Mouse (Mus musculus) liver, postnatal 0 days (tissue): Measurements from ENCODE around the gene Timeless. TPM values are rescaled to one million over a fixed set of nuclear protein-coding genes. Genes with fewer than 3 reads are reported as not detected.
"Not testable (repeated sequence)": the region's sequence is repeated elsewhere in the genome, so short reads cannot be mapped to it uniquely, and the experiment has no call there.

Experiments used
- ATAC-seq: fragments of 200-750 bp; cut with Nextera tagmentation; 2 replicates; pipeline ENCODE4 v1.8.0; 2017; ENCODE audit warnings: mild to moderate bottlenecking, moderate library complexity
- DNase-seq: peaks from one replicate; pipeline ENCODE4 v3.0.0-alpha.2; 2016
- H3K27ac ChIP-seq: fragments of 300-500 bp; sonication (generic); 2 replicates; pipeline ENCODE4 v1.5.1; 2014; ENCODE audit warnings: antibody characterized with exemption, moderate library complexity, mild to moderate bottlenecking, low read depth
- H3K27me3 ChIP-seq: fragments of 300-500 bp; sonication (generic); 2 replicates; pipeline ENCODE4 v1.6.1; 2014; ENCODE audit warnings: low read length, control low read depth, mixed read lengths; ENCODE audit not compliant: insufficient read depth
- H3K36me3 ChIP-seq: fragments of 300-500 bp; sonication (generic); replicated peaks from 2 replicates; pipeline ENCODE4 v1.6.1; 2014; ENCODE audit warnings: mild to moderate bottlenecking, control low read depth, low read length, moderate library complexity, mixed read lengths; ENCODE audit not compliant: insufficient read depth
- H3K4me1 ChIP-seq: fragments of 300-500 bp; sonication (generic); 2 replicates; pipeline ENCODE4 v1.6.1; 2014; ENCODE audit warnings: antibody characterized with exemption, mild to moderate bottlenecking, control low read depth; ENCODE audit not compliant: insufficient read depth
- H3K4me2 ChIP-seq: fragments of 300-500 bp; sonication (generic); 2 replicates; pipeline ENCODE4 v1.6.1; 2014; ENCODE audit warnings: low read depth, mild to moderate bottlenecking, low read length, moderate library complexity, mixed read lengths
- H3K4me3 ChIP-seq: fragments of 300-500 bp; sonication (generic); 2 replicates; pipeline ENCODE4 v1.5.1; 2014; ENCODE audit warnings: low read depth, low read length
- H3K9ac ChIP-seq: fragments of 300-500 bp; sonication (generic); replicated peaks from 2 replicates; pipeline ENCODE4 v1.6.1; 2014; ENCODE audit warnings: mild to moderate bottlenecking, moderate library complexity
- H3K9me3 ChIP-seq: fragments of 300-500 bp; sonication (generic); 2 replicates; pipeline ENCODE4 v1.6.1; 2016; ENCODE audit warnings: mild to moderate bottlenecking, control low read depth, low read length, mixed read lengths
- CTCF ChIP-seq: sonication (generic); IDR thresholded peaks from 2 replicates; pipeline ENCODE4 v1.5.1; 2016; ENCODE audit warnings: antibody characterized with exemption, low read depth
- EP300 ChIP-seq: IDR thresholded peaks from 2 replicates; pipeline ENCODE4 v1.6.1; 2016; ENCODE audit warnings: antibody characterized with exemption, low read depth, mild to moderate bottlenecking
- WGBS: fragments of 180-500 bp; shearing (Covaris S2); extraction: QIAGEN DNeasy Blood & Tissue Kit; methylation state at CpG from one replicate; pipeline ENCODE4 v1.1.7; 2014; ENCODE audit not compliant: insufficient replicate concordance; 5-methylcytosine and 5-hydroxymethylcytosine counted together
- polyA plus RNA-seq: library from polyadenylated mRNA; unstranded; fragments of >200 nt; fragmentation: Nextera tagmentation; extraction: Ambion mirVana; gene quantifications from 2 replicates; pipeline ENCODE4 v1.2.1, GENCODE M21; 2015

Timeless gene
- polyA plus RNA-seq, 1 experiment from 2014 or later: 18.5 TPM

DNA sequence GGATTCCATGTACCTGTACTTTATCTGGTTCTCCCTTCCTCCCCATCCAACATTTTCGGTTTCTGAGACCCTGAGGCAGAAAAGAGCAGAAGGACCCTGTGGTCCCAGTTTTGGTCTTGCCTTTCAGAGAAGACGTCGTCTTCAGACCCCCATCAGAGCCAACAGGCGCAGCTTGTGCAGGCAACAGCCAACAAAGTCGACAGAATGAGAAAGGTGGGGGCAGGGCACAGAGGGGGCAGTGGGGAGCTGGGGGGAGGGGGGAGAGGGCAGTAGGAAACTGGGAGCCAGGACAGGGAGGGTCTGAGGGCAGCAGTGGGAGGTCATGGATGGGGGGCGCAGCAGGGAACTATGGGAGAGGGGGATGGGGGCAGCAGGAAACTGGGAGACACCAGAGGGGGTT lies 46.3 kb downstream of the Timeless start:
- DNase-seq (no peak), ATAC-seq (no peak)
- WGBS: 73% methylated on average over 6 of the region's 6 CpGs
- no peak overlapping the region for H3K27ac ChIP-seq
- no peaks in the 10 kb centered on the region for H3K27me3 ChIP-seq
- no peak overlapping the region for H3K4me2 ChIP-seq
- H3K36me3 ChIP-seq: peaks cover 64% of the 10 kb centered on the region
- TF ChIP-seq EP300: no peak
- TF ChIP-seq CTCF: no peak
- H3K4me3 ChIP-seq: no peak overlapping the region
- no peaks in the 10 kb centered on the region for H3K9me3 ChIP-seq
- H3K9ac ChIP-seq: no peak overlapping the region
- no peaks in the 10 kb centered on the region for H3K4me1 ChIP-seq

DNA sequence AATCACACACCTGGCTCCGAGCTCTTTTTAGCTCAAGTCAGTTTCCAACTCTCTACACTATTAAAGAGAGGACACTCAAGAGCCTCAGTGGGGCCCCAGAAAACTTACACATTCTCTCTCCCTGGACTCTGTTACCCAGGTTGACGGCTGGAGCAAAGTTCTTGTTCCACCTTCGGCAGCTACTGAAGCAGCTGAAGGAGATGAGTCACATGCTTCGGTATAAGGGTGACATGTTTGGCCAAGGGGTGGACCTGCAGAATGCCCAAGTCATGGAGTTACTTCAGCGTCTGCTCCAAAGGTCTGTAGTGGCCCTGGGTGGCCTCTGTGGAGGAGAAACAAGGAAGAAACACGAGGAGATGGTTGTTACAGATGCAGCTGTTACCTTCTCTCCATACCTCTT lies 49.1 kb downstream of the Timeless start:
- no peak for TF ChIP-seq EP300
- TF ChIP-seq CTCF: no peak
- no peak overlapping the region for H3K4me3 ChIP-seq
- no peaks in the 10 kb centered on the region for H3K9me3 ChIP-seq
- ATAC-seq (no peak), DNase-seq (no peak)
- H3K9ac ChIP-seq: no peak overlapping the region
- H3K4me2 ChIP-seq: no peak overlapping the region
- H3K4me1 ChIP-seq: no peaks in the 10 kb centered on the region
- H3K36me3 ChIP-seq: peaks cover 91% of the 10 kb centered on the region
- H3K27ac ChIP-seq: no peak overlapping the region
- no peaks in the 10 kb centered on the region for H3K27me3 ChIP-seq
- WGBS: 84% methylated on average over 6 of the region's 6 CpGs

- Histone ChIP-seq H3K27me3 (no peaks in the 10 kb centered on the region), H3K4me1 (no peaks in the 10 kb centered on the region), H3K4me3 (no peak overlapping the region), H3K4me2 (no peak overlapping the region), H3K9me3 (no peaks in the 10 kb centered on the region), H3K36me3 (peaks cover 93% of the 10 kb centered on the region), H3K9ac (no peak overlapping the region), H3K27ac (no peak overlapping the region)
- WGBS: 93% methylated on average over 14 of the region's 14 CpGs
- no peak for TF ChIP-seq EP300
- no peak for TF ChIP-seq CTCF
- DNase-seq (no peak), ATAC-seq (no peak)
These were observed 49.8 kb downstream of the Timeless start for GRCm38 (mm10) chr10:128281682-128282081.

DNA sequence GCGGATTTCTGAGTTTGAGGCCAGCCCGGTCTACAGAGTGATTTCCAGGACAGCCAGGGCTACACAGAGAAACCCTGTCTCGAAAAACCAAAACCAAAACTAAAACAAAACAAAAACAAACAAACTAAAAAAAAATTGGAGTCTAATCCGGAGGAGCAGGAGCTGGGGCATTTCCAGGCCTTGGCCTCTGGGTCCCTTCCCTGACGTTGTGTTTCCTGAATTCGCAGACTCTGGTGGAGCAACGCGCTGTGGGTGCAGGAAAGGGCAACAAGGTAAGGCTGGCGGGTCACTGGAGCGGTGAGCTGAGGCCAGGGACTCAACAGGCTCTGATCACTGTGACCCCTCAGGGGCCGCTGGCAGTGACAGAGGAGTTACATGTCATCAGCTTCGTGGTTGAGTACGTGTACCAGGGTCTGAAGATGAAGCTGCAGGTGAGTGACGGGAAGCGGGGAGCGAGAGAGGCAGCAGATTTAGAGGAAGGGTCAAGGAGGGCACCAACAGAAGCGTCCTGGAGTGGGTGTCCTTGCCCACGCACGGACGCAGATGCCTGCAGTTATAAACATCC lies 51.1 kb downstream of the Timeless start:
- H3K9ac ChIP-seq: no peak overlapping the region
- 0 out of 2 replicates have a peak overlapping the region, but pooled peaks have one; percentile 6 for H3K27ac ChIP-seq
- TF ChIP-seq EP300: no peak
- no peak for TF ChIP-seq CTCF
- DNase-seq (no peak), ATAC-seq (no peak)
- H3K27me3 ChIP-seq: no peaks in the 10 kb centered on the region
- H3K4me3 ChIP-seq: no peak overlapping the region
- no peak overlapping the region for H3K4me2 ChIP-seq
- no peaks in the 10 kb centered on the region for H3K4me1 ChIP-seq
- H3K9me3 ChIP-seq: no peaks in the 10 kb centered on the region
- H3K36me3 ChIP-seq: peaks cover 84% of the 10 kb centered on the region
- 83% methylated on average over 20 of the region's 20 CpGs for WGBS

DNA sequence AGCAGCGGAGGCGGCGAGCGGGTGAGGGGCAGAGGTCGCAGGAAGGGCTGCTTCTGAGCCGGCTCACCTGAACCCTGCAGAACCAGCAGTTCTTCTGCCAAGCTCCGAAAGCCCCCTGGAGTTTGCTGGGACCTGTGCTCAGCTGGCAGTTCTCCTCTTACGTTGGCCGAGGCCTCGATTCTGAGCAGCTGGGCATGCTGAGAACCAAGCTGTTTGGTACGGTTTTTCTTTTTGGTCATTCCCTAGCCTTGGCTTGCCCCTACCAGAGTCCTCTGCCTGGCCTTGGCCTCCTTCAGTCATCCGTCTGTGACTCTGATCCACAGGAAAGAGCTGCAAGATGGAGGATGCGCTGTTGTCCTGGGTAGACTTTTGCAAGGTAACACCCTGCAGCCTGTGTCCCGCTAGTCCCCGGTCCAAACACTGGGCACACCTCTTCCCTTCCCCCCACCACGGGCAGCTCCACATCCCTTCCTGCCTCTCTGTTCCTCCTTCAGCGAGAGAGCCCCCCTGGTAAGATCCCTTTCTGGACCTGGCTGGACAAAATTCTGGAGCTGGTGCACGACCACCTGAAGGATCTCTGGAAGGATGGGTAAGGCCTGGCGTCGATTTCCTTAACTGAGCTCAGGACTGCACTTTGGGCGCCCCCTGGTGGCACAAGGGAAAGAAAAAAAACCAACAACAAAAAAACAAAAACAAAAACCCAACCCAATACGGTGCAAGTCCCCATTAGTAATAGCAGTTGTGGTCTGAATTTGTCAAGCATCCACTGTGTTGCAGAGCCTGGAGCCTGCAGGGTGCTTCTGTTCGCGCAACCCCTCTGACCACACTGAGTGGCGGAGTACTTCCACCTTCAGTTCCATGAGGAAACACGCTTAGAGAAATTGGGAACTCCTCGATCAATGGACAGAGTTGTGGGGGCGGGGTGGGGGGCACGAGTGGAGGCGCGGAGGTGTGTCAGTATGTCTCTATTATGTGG lies 52.0 kb downstream of the Timeless start:
- TF ChIP-seq EP300 (no peak), CTCF (peak; percentile 80)
- Histone ChIP-seq H3K27ac (0 out of 2 replicates have a peak overlapping the region, but pooled peaks have one; percentile 6), H3K27me3 (no peaks in the 10 kb centered on the region), H3K4me1 (no peaks in the 10 kb centered on the region), H3K36me3 (peaks cover 81% of the 10 kb centered on the region), H3K9ac (no peak overlapping the region), H3K4me3 (no peak overlapping the region), H3K9me3 (no peaks in the 10 kb centered on the region), H3K4me2 (no peak overlapping the region)
- ATAC-seq: peak; percentile 29
- 68% methylated on average over 31 of the region's 31 CpGs for WGBS
- peak; percentile 80 for DNase-seq

DNA sequence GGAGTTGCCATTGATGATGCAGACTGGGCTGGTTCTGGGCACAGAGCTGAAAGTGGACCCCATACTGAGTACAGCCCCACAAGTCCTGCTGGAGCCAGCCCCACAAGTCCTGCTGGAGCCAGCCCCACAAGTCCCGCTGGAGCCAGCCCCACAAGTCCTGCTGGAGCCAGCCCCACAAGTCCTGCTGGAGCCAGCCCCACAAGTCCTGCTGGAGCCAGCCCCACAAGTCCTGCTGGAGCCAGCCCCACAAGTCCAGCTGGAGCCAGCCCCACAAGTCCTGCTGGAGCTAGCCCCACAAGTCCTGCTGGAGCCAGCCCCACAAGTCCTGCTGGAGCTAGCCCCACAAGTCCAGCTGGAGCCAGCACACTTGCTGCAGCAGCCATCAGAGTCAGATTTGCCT lies 58.7 kb downstream of the Timeless start:
- DNase-seq, ATAC-seq: not testable (repeated sequence)
- peaks cover 46% of the 10 kb centered on the region for H3K36me3 ChIP-seq

More for the DNA sequence above, 58.7 kb downstream of the Timeless start:
- H3K27ac ChIP-seq, H3K4me3 ChIP-seq, H3K27me3 ChIP-seq, H3K4me1 ChIP-seq, H3K4me2 ChIP-seq, H3K9ac ChIP-seq, H3K9me3 ChIP-seq: not testable (repeated sequence)
- 82% methylated on average over 1 of the region's 1 CpGs for WGBS
